ENCODE assay signal across 7 mouse cellular contexts in the genomic region with DNA sequence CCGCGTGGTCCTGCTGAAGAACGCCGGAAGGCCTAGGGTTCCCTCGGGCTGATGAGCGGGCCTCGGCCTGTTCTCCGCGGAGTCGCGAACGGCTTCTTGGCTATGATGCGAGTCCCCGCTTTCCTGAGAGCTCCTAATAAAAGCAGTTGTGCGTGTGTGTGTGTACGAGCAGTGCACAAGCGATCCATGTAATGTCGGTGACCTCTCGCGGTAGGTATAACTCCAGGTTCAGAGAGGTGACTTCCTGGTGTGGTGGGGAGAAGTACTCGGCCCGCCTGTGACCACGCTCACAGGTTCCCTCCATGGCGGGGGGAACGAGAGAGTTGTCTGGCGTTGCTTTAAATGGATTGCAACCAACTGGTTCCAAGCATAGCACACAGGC. TPM values are rescaled to one million over a fixed set of nuclear protein-coding genes. Genes with fewer than 3 reads are reported as not detected.
A peak's percentile ranks its signal among the peaks of the same experiment; 100 is the strongest.
DNase-seq lines count a peak whose midpoint lies in the region; ATAC-seq and TF ChIP-seq lines count a peak whose summit lies in the region.

No protein-coding gene starts in this region.

- H3K36me3 ChIP-seq in lung, embryonic 16.5 days (ENCODE audit: control insufficient read depth, insufficient read depth, low read length): peaks cover 19% of the 10 kb centered on the region
- H3K36me3 ChIP-seq in embryonic facial prominence, embryonic 13.5 days: peaks cover 28% of the 10 kb centered on the region
- peaks cover 24% of the 10 kb centered on the region for H3K36me3 ChIP-seq in intestine, postnatal 0 days (ENCODE audit: control insufficient read depth, insufficient read depth)
- H3K36me3 ChIP-seq in midbrain, postnatal 0 days (ENCODE audit: insufficient read depth, low read length): peaks cover 22% of the 10 kb centered on the region

- peak overlapping the region; percentile 88 for H3K27ac ChIP-seq in lung, embryonic 16.5 days (ENCODE audit: low read length)
- peak overlapping the region; percentile 100 for H3K27ac ChIP-seq in embryonic facial prominence, embryonic 13.5 days
- H3K27ac ChIP-seq in intestine, postnatal 0 days (ENCODE audit: low read depth, low read length): peak overlapping the region; percentile 72
- peak overlapping the region; percentile 100 for H3K27ac ChIP-seq in midbrain, postnatal 0 days (ENCODE audit: low read depth, low read length)

- H3K4me2 ChIP-seq in lung, embryonic 16.5 days (ENCODE audit: low read depth, low read length): peak overlapping the region; percentile 79
- H3K4me2 ChIP-seq in embryonic facial prominence, embryonic 13.5 days: peak overlapping the region; percentile 86
- H3K4me2 ChIP-seq in intestine, postnatal 0 days (replicated peaks; ENCODE audit: low read depth): peak overlapping the region; percentile 95
- H3K4me2 ChIP-seq in midbrain, postnatal 0 days (ENCODE audit: low read depth, low read length, poor library complexity, severe bottlenecking): peak overlapping the region; percentile 76

- no peak for DNase-seq in lung, postnatal 14 days
- no peak for DNase-seq in midbrain, postnatal 0 days (ENCODE audit: low spot score)
- no peak for DNase-seq in spleen, adult 12 weeks (ENCODE audit: low spot score)
- DNase-seq in layer of hippocampus, adult 9-11 months: no peak

- peaks cover 18% of the 10 kb centered on the region for H3K4me1 ChIP-seq in lung, embryonic 16.5 days (replicated peaks; ENCODE audit: control insufficient read depth, insufficient read depth, low read length)
- H3K4me1 ChIP-seq in embryonic facial prominence, embryonic 13.5 days: peaks cover 22% of the 10 kb centered on the region
- H3K4me1 ChIP-seq in intestine, postnatal 0 days (replicated peaks; ENCODE audit: control insufficient read depth, insufficient read depth, low read length): no peaks in the 10 kb centered on the region
- H3K4me1 ChIP-seq in midbrain, postnatal 0 days (ENCODE audit: insufficient read depth, low read length): peaks cover 4% of the 10 kb centered on the region; the same call in 1 of the 2 replicates

- H3K9ac ChIP-seq in lung, embryonic 16.5 days (ENCODE audit: low read length): peak overlapping the region; percentile 96
- H3K9ac ChIP-seq in embryonic facial prominence, embryonic 13.5 days: peak overlapping the region; percentile 94
- peak overlapping the region; percentile 79 for H3K9ac ChIP-seq in intestine, postnatal 0 days (ENCODE audit: low read depth, low read length)
- peak overlapping the region; percentile 80 for H3K9ac ChIP-seq in midbrain, postnatal 0 days (replicated peaks; ENCODE audit: low read length, poor library complexity, severe bottlenecking)

- ATAC-seq in lung, embryonic 16.5 days (ENCODE audit: low read depth): peak; percentile 7
- no peak for ATAC-seq in embryonic facial prominence, embryonic 13.5 days (ENCODE audit: insufficient number of reproducible peaks, insufficient read depth, low FRiP score, low TSS enrichment, low read depth)
- ATAC-seq in intestine, postnatal 0 days: peak; percentile 35
- peak; percentile 26 for ATAC-seq in midbrain, postnatal 0 days (ENCODE audit: low FRiP score)

- 0% methylated on average over 26 of the region's 26 CpGs for WGBS in lung, embryonic 16.5 days
- 0% methylated on average over 26 of the region's 26 CpGs for WGBS in embryonic facial prominence, embryonic 13.5 days
- 0% methylated on average over 26 of the region's 26 CpGs for WGBS in intestine, postnatal 0 days
- 0% methylated on average over 26 of the region's 26 CpGs for WGBS in midbrain, postnatal 0 days

- peak overlapping the region; percentile 94 for H3K4me3 ChIP-seq in lung, embryonic 16.5 days (ENCODE audit: low read length)
- H3K4me3 ChIP-seq in embryonic facial prominence, embryonic 13.5 days: peak overlapping the region; percentile 89
- H3K4me3 ChIP-seq in intestine, postnatal 0 days (ENCODE audit: low read depth, low read length): peak overlapping the region; percentile 90
- peak overlapping the region; percentile 78 for H3K4me3 ChIP-seq in midbrain, postnatal 0 days (ENCODE audit: low read depth, low read length)

- no peaks in the 10 kb centered on the region for H3K9me3 ChIP-seq in lung, embryonic 16.5 days (ENCODE audit: control insufficient read depth, low read length)
- H3K9me3 ChIP-seq in embryonic facial prominence, embryonic 13.5 days: no peaks in the 10 kb centered on the region
- H3K9me3 ChIP-seq in intestine, postnatal 0 days (ENCODE audit: control insufficient read depth): no peaks in the 10 kb centered on the region
- no peaks in the 10 kb centered on the region for H3K9me3 ChIP-seq in midbrain, postnatal 0 days (ENCODE audit: low read length)

- no peak for TF ChIP-seq CTCF in intestine, postnatal 0 days (IDR thresholded peaks at IDR 0.05; ENCODE audit: low read depth)
- TF ChIP-seq CTCF in midbrain, postnatal 0 days (IDR thresholded peaks at IDR 0.05): no peak

- no peaks in the 10 kb centered on the region for H3K27me3 ChIP-seq in lung, embryonic 16.5 days (ENCODE audit: control insufficient read depth, insufficient read depth, low read depth, low read length)
- H3K27me3 ChIP-seq in embryonic facial prominence, embryonic 13.5 days: no peaks in the 10 kb centered on the region
- H3K27me3 ChIP-seq in intestine, postnatal 0 days (replicated peaks; ENCODE audit: control insufficient read depth, insufficient read depth, low read length): no peaks in the 10 kb centered on the region
- no peaks in the 10 kb centered on the region for H3K27me3 ChIP-seq in midbrain, postnatal 0 days (ENCODE audit: insufficient read depth, low read length)

RNA-seq across cellular contexts. Expression of a gene that starts 0.6 kb away (rescaled TPM):
- polyA plus RNA-seq in lung, embryonic 16.5 days (2015; fragmentation: Nextera tagmentation; extraction: Ambion mirVana): 315 and 344 TPM in 2 replicates
- polyA plus RNA-seq in embryonic facial prominence, embryonic 13.5 days (2015; fragmentation: Nextera tagmentation; extraction: Ambion mirVana): 390 and 452 TPM in 2 replicates
- polyA plus RNA-seq in intestine, postnatal 0 days (2015; fragmentation: Nextera tagmentation; extraction: Ambion mirVana): 172 and 188 TPM in 2 replicates
- 29.8 and 40.7 TPM in 2 replicates for total RNA-seq in midbrain, postnatal 0 days (2014; rRNA removed)
- 185 and 209 TPM in 2 replicates for polyA plus RNA-seq in midbrain, postnatal 0 days (2015; fragmentation: Nextera tagmentation; extraction: Ambion mirVana)

RNA-seq across cellular contexts. Expression of a gene that starts 57.2 kb away (rescaled TPM):
- 4.5 and 4.7 TPM in 2 replicates for polyA plus RNA-seq in lung, embryonic 16.5 days (2015; fragmentation: Nextera tagmentation; extraction: Ambion mirVana)
- polyA plus RNA-seq in embryonic facial prominence, embryonic 13.5 days (2015; fragmentation: Nextera tagmentation; extraction: Ambion mirVana): 6.0 and 6.7 TPM in 2 replicates
- polyA plus RNA-seq in intestine, postnatal 0 days (2015; fragmentation: Nextera tagmentation; extraction: Ambion mirVana): 3.2 and 3.4 TPM in 2 replicates
- 14.5 and 14.9 TPM in 2 replicates for total RNA-seq in midbrain, postnatal 0 days (2014; rRNA removed)
- 15.0 and 15.7 TPM in 2 replicates for polyA plus RNA-seq in midbrain, postnatal 0 days (2015; fragmentation: Nextera tagmentation; extraction: Ambion mirVana)
